Mouse (Mus musculus) lung, postnatal 10 days (tissue): ENCODE measurements at regions not wholly inside any gene's neighbourhood (a gene's known extent, or its start where the extent isn't known, plus 50 kb on each side); places are given as distances from the start of the nearest gene placed in this dataset.

ENCODE experiments used
- DNase-seq: peaks from one replicate; pipeline ENCODE4 v3.0.0; 2021

GRCm38 (mm10) chr13:107362806-107363687, 341.1 kb upstream of the Kif2a start:
- peak; percentile 43 for DNase-seq

- peak; percentile 17 for DNase-seq
Observed at GRCm38 (mm10) chr13:107340802-107341364, 319.0 kb upstream of the Kif2a start.

GRCm38 (mm10) chr13:107338111-107338510, 316.2 kb upstream of the Kif2a start:
- no peak for DNase-seq

- DNase-seq, result no peak
Observed at GRCm38 (mm10) chr13:107337111-107337510, 315.2 kb upstream of the Kif2a start.

- no peak for DNase-seq
Observed at GRCm38 (mm10) chr13:107329348-107329747, 307.4 kb upstream of the Kif2a start.

GRCm38 (mm10) chr13:107325707-107326495, 304.0 kb upstream of the Kif2a start:
- peak; percentile 76 for DNase-seq

GRCm38 (mm10) chr13:107314746-107315145, 292.8 kb upstream of the Kif2a start:
- no peak for DNase-seq

GRCm38 (mm10) chr13:107308958-107309639, 287.2 kb upstream of the Kif2a start:
- DNase-seq, result no peak

- no peak for DNase-seq
Observed at GRCm38 (mm10) chr13:107308404-107308803, 286.5 kb upstream of the Kif2a start.

- no peak for DNase-seq
Observed at GRCm38 (mm10) chr13:107306958-107307357, 285.0 kb upstream of the Kif2a start.

GRCm38 (mm10) chr13:107306232-107306631, 284.3 kb upstream of the Kif2a start:
- no peak for DNase-seq

- DNase-seq, result no peak
Observed at GRCm38 (mm10) chr13:107305738-107306137, 283.8 kb upstream of the Kif2a start.

GRCm38 (mm10) chr13:107303878-107304277, 282.0 kb upstream of the Kif2a start:
- DNase-seq, result no peak

- no peak for DNase-seq
Observed at GRCm38 (mm10) chr13:107303322-107303721, 281.4 kb upstream of the Kif2a start.

- DNase-seq, result no peak
Observed at GRCm38 (mm10) chr13:107300792-107301191, 278.9 kb upstream of the Kif2a start.

GRCm38 (mm10) chr13:107264581-107264980, 242.7 kb upstream of the Kif2a start:
- no peak for DNase-seq

GRCm38 (mm10) chr13:107261479-107262050, 239.6 kb upstream of the Kif2a start:
- DNase-seq, result no peak

- no peak for DNase-seq
Observed at GRCm38 (mm10) chr13:107260274-107260673, 238.3 kb upstream of the Kif2a start.

GRCm38 (mm10) chr13:107247792-107248505, 226.0 kb upstream of the Kif2a start:
- no peak for DNase-seq

- DNase-seq, result no peak
Observed at GRCm38 (mm10) chr13:107246956-107247751, 225.2 kb upstream of the Kif2a start.

GRCm38 (mm10) chr13:107244173-107244572, 222.2 kb upstream of the Kif2a start:
- DNase-seq, result no peak
